Mouse (Mus musculus) layer of hippocampus, adult 2 months (tissue): ENCODE data around the gene Wdfy2. TPM values are rescaled to one million over a fixed set of nuclear protein-coding genes. Genes with fewer than 3 reads are reported as not detected.

ENCODE experiments used
- DNase-seq, 2 experiments: peaks; one replicate each; pipeline ENCODE4 v3.0.0; 2022; ENCODE audit warnings: low spot score in 2 of 2
- H3K27ac ChIP-seq: fragments of 200-600 bp; 2 replicates; pipeline ENCODE4 v1.8.1; 2022
- H3K4me3 ChIP-seq: fragments of 200-600 bp; 2 replicates; pipeline ENCODE4 v1.8.1; 2022; ENCODE audit warnings: mild to moderate bottlenecking
- CTCF ChIP-seq: fragments of 200-600 bp; conservative IDR thresholded peaks from 2 replicates; pipeline ENCODE4 v1.8.1; 2022; ENCODE audit warnings: antibody characterized with exemption, mild to moderate bottlenecking, moderate library complexity
- microRNA-seq, 2 experiments: library from miRNA; unstranded; fragments of <30 nt; microRNA quantifications; one replicate each; pipeline ENCODE4 v1.2.0; 2021
- total RNA-seq, 2 experiments: library from RNA; stranded (reverse); gene quantifications; 2 replicates each; pipeline ENCODE4 v1.2.3; 2021

The Wdfy2 gene
- total RNA-seq, 2 experiments from 2014 or later = 15.2 to 16.5 TPM

GRCm38 (mm10) chr14:62984410-62984809 is 146.9 kb downstream of the Wdfy2 start, which contains the start of gene Defb48:
TSS of gene Defb48 (minus strand) at chr14:62984510.
- no peak for DNase-seq
- Histone ChIP-seq H3K27ac (no peak within 1 kb of the TSS), H3K4me3 (no peak within 1 kb of the TSS)
- no peak for TF ChIP-seq CTCF

DNA sequence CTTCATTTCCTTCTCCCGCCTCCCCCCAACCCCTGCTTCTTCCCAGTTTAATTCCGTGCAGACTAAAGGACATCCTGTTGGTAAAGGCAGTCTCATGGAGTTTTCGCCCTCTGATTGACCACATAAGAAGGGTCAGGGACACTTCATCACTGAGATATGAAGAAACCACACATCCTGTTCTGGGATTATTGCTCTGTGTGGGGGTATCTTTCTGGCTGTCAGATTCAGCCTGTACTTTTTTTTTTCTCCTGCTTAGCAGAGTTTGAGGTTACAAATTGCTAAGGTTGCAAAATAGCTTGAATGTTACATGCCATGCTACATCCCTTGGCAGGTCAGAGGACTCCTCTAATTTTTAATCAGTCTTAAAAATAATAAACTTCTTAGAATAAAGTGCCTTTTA is 153.8 kb downstream of the Wdfy2 start:
- no peak for TF ChIP-seq CTCF
- DNase-seq = no peak

GRCm38 (mm10) chr14:62991849-62992510 is 154.5 kb downstream of the Wdfy2 start:
- no peak overlapping the region for H3K4me3 ChIP-seq
- no peak for TF ChIP-seq CTCF
- no peak for DNase-seq
- no peak overlapping the region for H3K27ac ChIP-seq

More for the DNA sequence above, 153.8 kb downstream of the Wdfy2 start:
- no peak overlapping the region for H3K27ac ChIP-seq
- H3K4me3 ChIP-seq = no peak overlapping the region

DNA sequence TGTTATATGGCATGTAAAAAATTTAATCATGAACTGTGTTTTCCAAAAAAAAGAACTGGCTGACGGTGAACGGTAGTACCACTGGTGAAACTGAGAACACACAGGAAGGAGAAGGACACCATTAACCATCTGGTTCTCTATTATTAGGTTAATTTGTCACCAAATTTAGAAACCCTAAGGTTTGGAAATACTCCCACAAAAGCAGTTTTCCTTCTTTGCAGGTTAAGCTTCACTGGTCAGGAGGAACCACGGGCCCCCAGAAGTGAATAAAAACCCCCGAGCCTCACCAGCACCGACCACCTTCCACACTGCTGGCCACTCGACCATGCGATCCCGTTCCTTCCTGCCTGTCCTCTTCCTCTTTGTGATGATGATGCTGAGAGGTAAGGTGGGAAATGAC is 160.3 kb downstream of the Wdfy2 start, which contains the start of gene Defb47:
Defb47 (plus strand) TSS at position 301 of the 400 bp plus-strand sequence.
- no peak for TF ChIP-seq CTCF
- no peak for DNase-seq
- H3K4me3 ChIP-seq = no peak within 1 kb of the TSS
- no peak within 1 kb of the TSS for H3K27ac ChIP-seq

DNA sequence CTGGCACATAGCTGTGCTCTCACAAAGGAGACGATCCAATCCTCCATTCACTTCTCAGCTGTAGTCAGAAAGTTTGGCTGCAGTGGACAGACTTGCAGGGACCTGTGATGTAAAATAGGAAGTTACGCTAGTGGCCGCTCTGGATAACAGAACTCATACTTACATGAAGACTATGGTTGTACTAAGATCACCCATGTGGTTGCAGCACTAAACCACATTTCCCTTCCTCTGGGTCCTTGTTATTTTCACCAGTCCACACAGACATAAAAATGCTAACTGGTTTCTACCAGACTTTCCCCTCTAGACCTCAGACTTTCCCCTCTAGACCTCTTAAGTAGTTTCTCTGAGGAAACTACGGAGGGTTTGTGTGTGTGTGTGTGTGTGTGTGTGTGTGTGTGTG is 161.5 kb downstream of the Wdfy2 start:
- Histone ChIP-seq H3K27ac (no peak overlapping the region), H3K4me3 (no peak overlapping the region)
- DNase-seq = no peak
- TF ChIP-seq CTCF = no peak

DNA sequence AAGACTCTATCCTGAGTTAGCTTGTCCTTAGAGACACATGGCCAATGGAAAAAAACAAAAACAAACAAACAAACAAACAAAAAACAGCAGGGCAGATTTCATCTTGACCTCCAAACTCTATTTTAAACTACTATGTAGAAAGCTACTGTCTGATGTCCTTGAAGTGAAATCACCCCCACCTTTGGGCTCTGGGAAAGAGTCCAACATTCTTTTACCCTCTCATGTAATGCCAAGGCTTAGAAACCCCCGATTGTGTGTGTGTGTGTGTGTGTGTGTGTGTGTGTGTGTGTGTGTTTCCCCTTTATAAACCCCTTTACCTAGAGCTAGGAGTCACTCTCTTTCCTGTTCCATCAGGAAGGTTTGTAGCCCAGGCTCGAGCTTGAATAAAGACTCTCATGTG is 165.1 kb downstream of the Wdfy2 start:
- H3K4me3 ChIP-seq = no peak overlapping the region
- no peak for DNase-seq
- no peak overlapping the region for H3K27ac ChIP-seq
- TF ChIP-seq CTCF = no peak

Small RNAs within 50 kb of the gene (microRNA-seq; reads per million reads assigned to microRNA genes)
- gene Mir6541 (0 reads per million in 2 experiments), gene Mir8098 (0.37 to 0.64 reads per million in 2 experiments)

Other genes with a start within 250 kb of the Wdfy2 start
- gene Serpine3, start 174.0 kb upstream of the Wdfy2 start, total RNA-seq = not detected
- 10 to 100 TPM; 46.0 to 50.3 TPM for gene Ints6, start 76.5 kb upstream of the Wdfy2 start, total RNA-seq
- not detected for gene Defb48, start 146.8 kb downstream of the Wdfy2 start, total RNA-seq
- gene Defb47, start 160.4 kb downstream of the Wdfy2 start, total RNA-seq = not detected
- not detected for gene Defb43, start 174.1 kb downstream of the Wdfy2 start, total RNA-seq
- gene Defb42, start 209.3 kb downstream of the Wdfy2 start, total RNA-seq = under 1 TPM in 1 of 2 experiments, not detected in 1; 0.25 TPM
- not detected for gene Defb30, start 212.3 kb downstream of the Wdfy2 start, total RNA-seq